Mouse (Mus musculus) heart, embryonic 11.5 days (tissue): ENCODE data around the gene Plekhj1. TPM values are rescaled to one million over a fixed set of nuclear protein-coding genes. Genes with fewer than 3 reads are reported as not detected.

ENCODE experiments used
- ATAC-seq: fragments of 200-750 bp; cut with Nextera tagmentation; replicated peaks from 2 replicates; pipeline ENCODE4 v1.8.0; 2017; ENCODE audit warnings: moderate library complexity; ENCODE audit not compliant: insufficient number of reproducible peaks, low FRiP score, low TSS enrichment
- H3K27ac ChIP-seq: fragments of 300-500 bp; sonication (generic); 2 replicates; pipeline ENCODE4 v1.5.1; 2014; ENCODE audit warnings: mild to moderate bottlenecking, low read depth, low read length
- H3K27me3 ChIP-seq: fragments of 300-500 bp; sonication (generic); 2 replicates; pipeline ENCODE4 v1.6.1; 2014; ENCODE audit warnings: mild to moderate bottlenecking, low read length, mixed read lengths; ENCODE audit not compliant: control insufficient read depth, insufficient read depth
- H3K36me3 ChIP-seq: fragments of 300-500 bp; sonication (generic); 2 replicates; pipeline ENCODE4 v1.6.1; 2014; ENCODE audit warnings: mild to moderate bottlenecking, low read length, moderate library complexity, mixed read lengths; ENCODE audit not compliant: control insufficient read depth, insufficient read depth
- H3K4me1 ChIP-seq: fragments of 300-500 bp; sonication (generic); 2 replicates; pipeline ENCODE4 v1.6.1; 2014; ENCODE audit warnings: low read length; ENCODE audit not compliant: control insufficient read depth, insufficient read depth
- H3K4me2 ChIP-seq: fragments of 300-500 bp; sonication (generic); 2 replicates; pipeline ENCODE4 v1.6.1; 2014; ENCODE audit warnings: mild to moderate bottlenecking, moderate library complexity
- H3K4me3 ChIP-seq: fragments of 300-500 bp; sonication (generic); 2 replicates; pipeline ENCODE4 v1.5.1; 2014; ENCODE audit warnings: low read depth, low read length
- H3K9ac ChIP-seq: fragments of 300-500 bp; sonication (generic); 2 replicates; pipeline ENCODE4 v1.6.1; 2014; ENCODE audit warnings: mild to moderate bottlenecking, low read depth, low read length, moderate library complexity
- H3K9me3 ChIP-seq: fragments of 300-500 bp; sonication (generic); replicated peaks from 2 replicates; pipeline ENCODE4 v1.6.1; 2016; ENCODE audit warnings: low read length; ENCODE audit not compliant: control insufficient read depth
- WGBS: fragments of 180-500 bp; shearing (Covaris S2); extraction: QIAGEN DNeasy Blood & Tissue Kit; methylation state at CpG from one replicate; pipeline ENCODE4 v1.1.7; 2014; ENCODE audit not compliant: insufficient replicate concordance; 5-methylcytosine and 5-hydroxymethylcytosine counted together
- polyA plus RNA-seq: library from polyadenylated mRNA; unstranded; fragments of >200 nt; fragmentation: Nextera tagmentation; extraction: Ambion mirVana; gene quantifications from 2 replicates; pipeline ENCODE4 v1.2.1, GENCODE M21; 2014

The Plekhj1 gene
- polyA plus RNA-seq, 1 experiment from 2014 or later = 97.7 TPM

- Histone ChIP-seq H3K4me1 (peaks cover 30% of the 10 kb centered on the region), H3K4me3 (peak overlapping the region; percentile 76), H3K9me3 (no peaks in the 10 kb centered on the region), H3K4me2 (peak overlapping the region; percentile 99), H3K9ac (peak overlapping the region; percentile 90), H3K36me3 (peaks cover 7% of the 10 kb centered on the region), H3K27me3 (no peaks in the 10 kb centered on the region), H3K27ac (no peak overlapping the region)
- ATAC-seq = no peak
- 76% methylated on average over 10 of the region's 10 CpGs for WGBS
These were observed 29.5 kb upstream of the Plekhj1 start for GRCm38 (mm10) chr10:80827870-80828420.

- no peak for ATAC-seq
- Histone ChIP-seq H3K4me1 (peaks cover 30% of the 10 kb centered on the region), H3K36me3 (peaks cover 7% of the 10 kb centered on the region), H3K27me3 (no peaks in the 10 kb centered on the region), H3K4me2 (peak overlapping the region; percentile 99), H3K27ac (peak overlapping the region; percentile 94), H3K9ac (peak overlapping the region; percentile 90), H3K9me3 (no peaks in the 10 kb centered on the region), H3K4me3 (peak overlapping the region; percentile 76)
- 8% methylated on average over 29 of the region's 29 CpGs for WGBS
These were observed 28.8 kb upstream of the Plekhj1 start for GRCm38 (mm10) chr10:80827063-80827869.

- ATAC-seq = peak; percentile 94
- under 1% methylated on average over 77 of the region's 82 CpGs for WGBS
These were observed 28.0 kb upstream of the Plekhj1 start, which contains the start of gene Oaz1 for GRCm38 (mm10) chr10:80826151-80827062. Gene Oaz1 (plus strand): TSS chr10:80826656.

GRCm38 (mm10) chr10:80824827-80825226 lies 26.4 kb upstream of the Plekhj1 start:
- Histone ChIP-seq H3K4me3 (no peak overlapping the region), H3K9ac (no peak overlapping the region), H3K27ac (no peak overlapping the region), H3K27me3 (no peaks in the 10 kb centered on the region), H3K36me3 (peaks cover 7% of the 10 kb centered on the region), H3K4me2 (no peak overlapping the region), H3K4me1 (peaks cover 15% of the 10 kb centered on the region), H3K9me3 (no peaks in the 10 kb centered on the region)
- no peak for ATAC-seq
- WGBS = 60% methylated on average over 2 of the region's 2 CpGs

More at GRCm38 (mm10) chr10:80826151-80827062, 28.0 kb upstream of the Plekhj1 start, which contains the start of gene Oaz1:
- H3K9me3 ChIP-seq = no peaks in the 10 kb centered on the region
- H3K27ac ChIP-seq = peak within 1 kb of the TSS; percentile 94
- peak within 1 kb of the TSS; percentile 76 for H3K4me3 ChIP-seq
- H3K4me1 ChIP-seq = peaks cover 29% of the 10 kb centered on the region
- H3K4me2 ChIP-seq = peak within 1 kb of the TSS; percentile 99
- peaks cover 7% of the 10 kb centered on the region for H3K36me3 ChIP-seq
- H3K9ac ChIP-seq = peak within 1 kb of the TSS; percentile 90
- no peaks in the 10 kb centered on the region for H3K27me3 ChIP-seq

- Histone ChIP-seq H3K4me1 (peaks cover 8% of the 10 kb centered on the region), H3K9me3 (no peaks in the 10 kb centered on the region), H3K27me3 (no peaks in the 10 kb centered on the region), H3K9ac (no peak overlapping the region), H3K27ac (peak overlapping the region; percentile 15; the same call in 1 of the 2 replicates), H3K36me3 (no peaks in the 10 kb centered on the region; the same call in 1 of the 2 replicates), H3K4me3 (no peak overlapping the region), H3K4me2 (no peak overlapping the region)
- 59% methylated on average over 8 of the region's 8 CpGs for WGBS
- ATAC-seq = no peak
These were observed 25.6 kb upstream of the Plekhj1 start for GRCm38 (mm10) chr10:80823847-80824643.

GRCm38 (mm10) chr10:80823316-80823715 lies 24.9 kb upstream of the Plekhj1 start:
- ATAC-seq = no peak
- H3K9ac ChIP-seq = no peak overlapping the region
- WGBS = 87% methylated on average over 1 of the region's 1 CpGs
- no peaks in the 10 kb centered on the region for H3K9me3 ChIP-seq
- no peak overlapping the region for H3K27ac ChIP-seq
- no peaks in the 10 kb centered on the region for H3K36me3 ChIP-seq
- H3K4me2 ChIP-seq = no peak overlapping the region
- no peak overlapping the region for H3K4me3 ChIP-seq
- H3K4me1 ChIP-seq = peaks cover 8% of the 10 kb centered on the region
- no peaks in the 10 kb centered on the region for H3K27me3 ChIP-seq

- no peak overlapping the region for H3K4me3 ChIP-seq
- no peaks in the 10 kb centered on the region for H3K9me3 ChIP-seq
- 78% methylated on average over 5 of the region's 5 CpGs for WGBS
- no peak for ATAC-seq
- H3K27me3 ChIP-seq = no peaks in the 10 kb centered on the region
- peaks cover 1% of the 10 kb centered on the region for H3K4me1 ChIP-seq
- H3K27ac ChIP-seq = no peak overlapping the region
- H3K9ac ChIP-seq = no peak overlapping the region
- no peak overlapping the region for H3K4me2 ChIP-seq
- no peaks in the 10 kb centered on the region for H3K36me3 ChIP-seq
These were observed 24.1 kb upstream of the Plekhj1 start for GRCm38 (mm10) chr10:80822528-80822927.

GRCm38 (mm10) chr10:80821991-80822390 lies 23.6 kb upstream of the Plekhj1 start:
- no peak overlapping the region for H3K9ac ChIP-seq
- no peak overlapping the region for H3K4me2 ChIP-seq
- no peak overlapping the region for H3K27ac ChIP-seq
- ATAC-seq = no peak
- H3K4me3 ChIP-seq = no peak overlapping the region
- no peaks in the 10 kb centered on the region for H3K36me3 ChIP-seq
- no peaks in the 10 kb centered on the region for H3K27me3 ChIP-seq
- H3K4me1 ChIP-seq = no peaks in the 10 kb centered on the region
- no peaks in the 10 kb centered on the region for H3K9me3 ChIP-seq
- 40% methylated on average over 2 of the region's 2 CpGs for WGBS
